22 mouse cellular contexts compared by ENCODE assay signal in genomic region chr14:26360071-26360470, GRCm38 (mm10).
DNase-seq lines count a peak whose midpoint lies in the region; ATAC-seq lines count a peak whose summit lies in the region.
"Had no signal": no experiment of that assay in that cellular context is flagged by ENCODE, and none has a peak within 500 bp of the region (broad histone marks: within the 10 kb centered on the region; RNA-seq: fewer than 3 reads in every experiment).

No protein-coding gene starts in this region.

- H3K9ac ChIP-seq in liver, embryonic 11.5 days (ENCODE audit: low read depth, low read length), result no peak overlapping the region
- H3K9ac ChIP-seq: embryonic facial prominence, embryonic 13.5 days; embryonic facial prominence, embryonic 15.5 days; forebrain, embryonic 13.5 days; forebrain, embryonic 15.5 days had no signal

- no peak overlapping the region for H3K4me3 ChIP-seq in liver, embryonic 11.5 days (ENCODE audit: low read depth, low read length)
- no peak overlapping the region for H3K4me3 ChIP-seq in limb, embryonic 10.5 days
- H3K4me3 ChIP-seq: embryonic facial prominence, embryonic 13.5 days; embryonic facial prominence, embryonic 15.5 days; erythroblast, embryonic 14.5 days; forebrain, embryonic 10.5 days; forebrain, embryonic 13.5 days; forebrain, embryonic 15.5 days had no signal

- no peaks in the 10 kb centered on the region for H3K36me3 ChIP-seq in liver, embryonic 11.5 days (ENCODE audit: control insufficient read depth, insufficient read depth, low read length)
- no peaks in the 10 kb centered on the region for H3K36me3 ChIP-seq in limb, embryonic 10.5 days
- H3K36me3 ChIP-seq: embryonic facial prominence, embryonic 13.5 days; embryonic facial prominence, embryonic 15.5 days; forebrain, embryonic 10.5 days; forebrain, embryonic 15.5 days had no signal

- H3K27me3 ChIP-seq in liver, embryonic 11.5 days (replicated peaks; ENCODE audit: control insufficient read depth, insufficient read depth, low read length), result no peaks in the 10 kb centered on the region
- H3K27me3 ChIP-seq in limb, embryonic 10.5 days (ENCODE audit: low read depth, poor library complexity, severe bottlenecking), result no peaks in the 10 kb centered on the region
- H3K27me3 ChIP-seq: embryonic facial prominence, embryonic 13.5 days; embryonic facial prominence, embryonic 15.5 days; forebrain, embryonic 13.5 days; forebrain, embryonic 15.5 days had no signal

- H3K4me2 ChIP-seq in liver, embryonic 11.5 days, result no peak overlapping the region
- H3K4me2 ChIP-seq: embryonic facial prominence, embryonic 13.5 days; embryonic facial prominence, embryonic 15.5 days; forebrain, embryonic 13.5 days; forebrain, embryonic 15.5 days had no signal

- H3K27ac ChIP-seq in liver, embryonic 11.5 days (ENCODE audit: low read depth, low read length), result no peak overlapping the region
- H3K27ac ChIP-seq in limb, embryonic 10.5 days, result no peak overlapping the region
- H3K27ac ChIP-seq: embryonic facial prominence, embryonic 13.5 days; embryonic facial prominence, embryonic 15.5 days; forebrain, embryonic 10.5 days; forebrain, embryonic 13.5 days; forebrain, embryonic 15.5 days had no signal

- 0 out of 2 replicates have a peak, but pooled peaks cover 3% of the 10 kb centered on the region for H3K4me1 ChIP-seq in liver, embryonic 11.5 days (replicated peaks; ENCODE audit: control insufficient read depth, insufficient read depth, low read length)
- H3K4me1 ChIP-seq in limb, embryonic 10.5 days, result peaks cover 14% of the 10 kb centered on the region
- H3K4me1 ChIP-seq: forebrain, embryonic 13.5 days; forebrain, embryonic 15.5 days had no signal

- no peak for ATAC-seq in liver, embryonic 11.5 days (replicated peaks; ENCODE audit: low FRiP score)
- ATAC-seq: forebrain, embryonic 13.5 days; forebrain, embryonic 15.5 days had no signal

- H3K9me3 ChIP-seq in liver, embryonic 11.5 days (ENCODE audit: control insufficient read depth, low read length), result no peaks in the 10 kb centered on the region
- H3K9me3 ChIP-seq in limb, embryonic 10.5 days (replicated peaks), result no peaks in the 10 kb centered on the region
- H3K9me3 ChIP-seq: embryonic facial prominence, embryonic 13.5 days; embryonic facial prominence, embryonic 15.5 days; forebrain, embryonic 10.5 days; forebrain, embryonic 13.5 days; forebrain, embryonic 15.5 days had no signal

- 59% methylated on average over 4 of the region's 4 CpGs for whole genome bisulfite sequencing in liver, embryonic 11.5 days
- 67% methylated on average over 4 of the region's 4 CpGs for WGBS in limb, embryonic 10.5 days

- DNase-seq in heart, adult 11 months, result peak; percentile 43
- no peak for DNase-seq in heart, postnatal 36 days
- DNase-seq in liver, embryonic 11.5 days (ENCODE audit: low spot score), result peak; percentile 6
- no peak for DNase-seq in liver
- DNase-seq in limb, embryonic 10.5 days (ENCODE audit: low spot score), result peak; percentile 10
- no peak for DNase-seq in left cerebral cortex, adult 11 months (ENCODE audit: low spot score)
- DNase-seq: adrenal gland, adult 2 months; adrenal gland, postnatal 10 days; adrenal gland, postnatal 25 days; cerebellum, adult 11 months; cerebellum, adult 18-20 months; cerebellum, adult 8-10 months; cerebellum, adult 9-11 months; cerebellum, postnatal 14 days; cerebellum, postnatal 36 days; embryo, embryonic 11 days had no signal

- intact Hi-C loops in heart, postnatal 36 days (cut with DNase I), result no loop called here

Comparison
In these comparisons a context has a peak if more than half of its experiments do, and no peak if none do; other contexts are left out.
1. DNase-seq: peak in heart, adult 11 months (single experiment), liver, embryonic 11.5 days (single experiment) and limb, embryonic 10.5 days (single experiment); none in heart, postnatal 36 days (0 of 2), liver (single experiment) and left cerebral cortex, adult 11 months (single experiment).